Mouse (Mus musculus) lung, postnatal 0 days (tissue): ENCODE results near the gene Gosr2.

ENCODE experiments used
- CTCF ChIP-seq: IDR thresholded peaks from 2 replicates; pipeline ENCODE4 v1.5.1; 2016; ENCODE audit warnings: antibody characterized with exemption, mild to moderate bottlenecking
- EP300 ChIP-seq: IDR thresholded peaks from 2 replicates; pipeline ENCODE4 v1.6.1; 2016; ENCODE audit warnings: antibody characterized with exemption, mild to moderate bottlenecking, control low read depth

DNA sequence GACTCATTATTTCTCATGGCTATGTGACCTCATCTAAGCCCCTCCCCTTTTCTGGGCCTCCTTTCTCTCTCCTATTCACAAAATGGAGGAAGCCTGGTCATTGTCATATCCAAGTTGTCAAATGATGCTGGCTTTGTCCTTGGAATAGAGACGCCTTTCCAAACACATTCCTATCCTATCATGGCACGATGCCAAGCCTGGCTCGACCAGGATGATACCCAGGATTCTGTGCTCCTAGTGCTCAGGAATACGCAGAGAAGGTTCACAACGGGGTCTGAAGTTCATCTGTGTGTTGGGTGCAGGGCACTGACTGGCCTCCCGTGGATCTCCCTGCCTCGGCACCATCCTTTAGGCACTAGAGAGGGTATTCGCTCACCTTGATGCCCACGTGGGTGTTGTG lies 33.9 kb upstream of the Gosr2 start:
- no peak for TF ChIP-seq EP300
- TF ChIP-seq CTCF: no peak
